Mouse (Mus musculus) liver, embryonic 14.5 days (tissue): ENCODE results near the gene Prlr.

Experiments
- CTCF ChIP-seq: IDR thresholded peaks from 2 replicates; pipeline ENCODE4 v1.5.1; 2016; ENCODE audit warnings: antibody characterized with exemption, low read depth, control low read depth
- EP300 ChIP-seq: IDR thresholded peaks from 2 replicates; pipeline ENCODE4 v1.6.1; 2016; ENCODE audit warnings: antibody characterized with exemption, low read depth

DNA sequence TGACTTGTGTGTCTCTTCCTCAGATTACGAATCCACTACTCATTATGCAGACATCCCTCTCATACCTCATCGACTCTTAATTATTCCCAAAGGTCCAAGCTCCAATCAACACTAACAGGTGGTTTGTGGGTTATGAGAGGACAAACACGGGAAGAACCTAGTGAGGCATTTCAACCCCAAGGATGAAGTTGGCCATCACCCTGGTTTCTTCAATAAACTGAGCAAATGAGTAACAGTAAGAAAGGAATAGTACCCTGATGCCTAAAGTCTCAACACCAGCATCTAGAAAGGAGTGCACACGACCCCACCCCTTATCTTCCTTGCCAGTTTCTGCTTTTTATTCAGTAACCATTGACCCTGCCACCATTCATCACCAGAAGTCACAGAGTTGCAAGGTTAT lies 100.4 kb downstream of the Prlr start:
- no peak for TF ChIP-seq CTCF
- no peak for TF ChIP-seq EP300
